Mouse (Mus musculus) urinary bladder, adult 18-20 months (tissue): ENCODE measurements around the gene Mug1.
"Not testable (repeated sequence)": the region's sequence is repeated elsewhere in the genome, so short reads cannot be mapped to it uniquely, and the experiment has no call there.

Experiments used
- DNase-seq, 2 experiments: peaks; one replicate each; pipeline ENCODE4 v3.0.0; 2022; ENCODE audit warnings: low spot score in 2 of 2, mixed read lengths in 2 of 2

Mug1 gene

DNA sequence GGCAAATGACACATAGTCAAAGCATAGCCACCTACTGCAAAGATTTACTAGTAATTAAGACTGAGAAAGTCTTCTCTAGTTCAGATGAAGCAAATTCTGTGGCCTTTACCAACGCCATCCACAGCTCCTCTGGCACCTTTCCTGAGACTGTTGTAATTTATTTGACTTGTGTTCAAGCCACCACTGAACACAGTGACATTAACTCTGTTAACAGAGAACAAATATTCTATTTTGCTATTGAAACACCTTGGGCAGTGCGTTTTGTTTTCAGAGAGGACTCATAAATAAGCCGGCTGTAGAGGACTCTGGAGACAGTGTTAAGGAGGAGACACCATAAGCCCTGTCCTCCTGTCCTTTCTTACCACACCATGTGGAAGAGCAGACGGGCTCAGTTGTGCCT lies at the start of gene Mug1:
TSS of gene Mug1 (plus strand) at position 271 of the 400 bp plus-strand sequence.
- not testable (repeated sequence) for DNase-seq

DNA sequence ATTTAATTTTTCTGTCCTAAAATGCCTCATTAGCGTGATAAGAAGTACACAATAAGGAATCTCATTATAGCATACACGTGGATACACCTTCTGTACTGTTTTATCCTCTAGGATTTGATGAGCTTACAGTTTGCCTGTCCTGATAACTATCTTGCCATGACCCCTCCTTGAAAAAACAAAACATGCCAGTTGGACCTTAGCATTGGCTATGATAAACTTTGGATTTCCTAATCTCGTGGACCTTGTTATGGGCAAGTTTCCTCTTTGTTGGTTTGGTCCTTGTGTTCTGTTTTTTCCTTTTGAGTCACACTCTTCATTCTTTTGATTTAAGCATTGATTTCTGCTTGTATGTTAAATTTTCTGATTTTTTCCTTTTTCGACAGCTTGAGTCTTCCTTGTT lies 10.3 kb upstream of the Mug1 start:
- no peak for DNase-seq

DNA sequence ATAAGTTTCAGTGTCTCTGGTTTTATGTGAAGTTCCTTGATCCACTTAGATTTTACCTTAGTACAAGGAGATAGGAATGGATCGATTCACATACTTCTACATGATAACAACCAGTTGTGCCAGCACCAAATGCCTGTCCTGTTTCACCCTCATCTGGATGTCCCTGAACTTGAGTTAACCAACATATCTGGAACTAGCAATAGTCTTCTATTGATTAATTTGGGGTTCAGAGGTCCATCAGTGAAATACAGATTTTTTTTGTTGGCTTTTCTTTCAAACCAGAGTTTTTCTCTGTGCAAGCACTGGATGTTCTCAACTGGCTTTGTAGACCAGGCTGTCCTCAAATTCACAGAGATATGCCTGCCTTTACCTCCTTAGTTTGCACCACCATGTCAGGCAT lies 2.0 kb upstream of the Mug1 start:
- DNase-seq, result no peak

DNA sequence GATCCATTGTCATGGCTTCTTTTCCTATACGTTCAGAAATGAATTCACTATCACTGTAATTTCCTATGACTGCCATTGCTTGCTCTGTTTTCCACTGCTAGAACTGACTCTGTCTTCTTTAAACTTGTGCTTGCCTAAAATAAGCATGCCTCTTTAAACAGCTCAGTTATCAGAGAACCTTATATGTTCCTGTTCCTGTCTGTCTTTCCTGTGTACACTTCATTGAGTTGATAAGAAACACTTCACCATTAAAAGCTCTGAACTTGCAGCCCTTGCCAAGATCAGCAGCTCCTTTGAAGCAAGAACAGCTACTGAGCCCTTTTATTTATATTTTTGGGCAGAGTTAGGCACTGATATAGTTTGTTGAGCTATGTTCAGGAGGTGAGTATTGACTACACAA lies 10.0 kb downstream of the Mug1 start:
- no peak for DNase-seq
